Mouse (Mus musculus): ENCODE measurements at regions not wholly inside any gene's neighbourhood (a gene's known extent, or its start where the extent isn't known, plus 50 kb on each side); places are given as distances from the start of the nearest gene placed in this dataset.
A peak's percentile ranks its signal among the peaks of the same experiment; 100 is the strongest.

DNA sequence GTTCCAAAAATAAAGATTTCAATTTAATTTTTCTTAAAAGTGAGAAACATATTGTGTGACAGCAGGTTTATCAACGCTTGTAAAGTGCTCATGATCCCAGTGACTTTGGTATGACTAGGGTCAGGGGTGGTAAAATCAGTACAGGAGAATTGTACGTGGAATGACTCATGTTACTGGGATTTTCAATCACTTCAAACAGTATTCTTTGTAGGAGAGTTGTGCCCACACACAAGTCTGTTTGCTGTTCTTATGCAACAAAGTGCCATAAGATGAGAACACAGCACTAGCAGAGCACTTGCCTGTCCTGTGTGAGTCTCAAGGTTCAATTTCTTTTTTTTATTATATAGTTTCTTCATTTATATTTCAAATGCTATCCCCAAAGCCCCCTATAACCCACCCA, 166.5 kb downstream of the Smarca1 start:
- Histone ChIP-seq H3K27ac (no peak overlapping the region), H3K36me3 (replicated peaks) (no peaks in the 10 kb centered on the region), H3K4me2 (no peak overlapping the region), H3K9me3 (no peaks in the 10 kb centered on the region), H3K4me3 (replicated peaks) (no peak overlapping the region), H3K9ac (no peak overlapping the region), H3K27me3 (no peaks in the 10 kb centered on the region), H3K4me1 (no peaks in the 10 kb centered on the region)
- ATAC-seq (ENCODE audit: low FRiP score): no peak
- WGBS: 86% methylated on average over 2 of the region's 2 CpGs

DNA sequence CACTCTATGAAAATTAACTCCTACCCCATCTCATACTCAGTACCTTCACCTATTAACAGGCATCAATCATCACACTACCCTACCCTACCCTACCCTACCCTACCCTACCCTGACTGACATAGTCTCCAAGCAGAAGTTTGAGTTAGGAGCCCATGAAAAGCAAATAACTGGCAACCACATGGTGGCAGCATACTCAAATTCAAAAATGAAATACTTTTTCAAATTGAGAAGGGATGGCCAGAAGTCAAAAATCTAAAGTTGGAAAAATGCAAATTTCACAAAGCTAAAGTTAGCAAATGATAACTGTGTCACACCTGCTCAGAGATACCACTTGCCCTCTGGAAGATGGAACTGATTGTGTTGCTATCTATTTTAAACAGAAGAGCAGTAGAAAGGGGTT, 189.7 kb downstream of the Smarca1 start:
- H3K9me3 ChIP-seq: no peaks in the 10 kb centered on the region
- ATAC-seq (ENCODE audit: low FRiP score): no peak
- no peak overlapping the region for H3K9ac ChIP-seq
- H3K4me1 ChIP-seq: no peaks in the 10 kb centered on the region
- H3K36me3 ChIP-seq (replicated peaks): no peaks in the 10 kb centered on the region
- no peak overlapping the region for H3K27ac ChIP-seq
- no peaks in the 10 kb centered on the region for H3K27me3 ChIP-seq
- H3K4me2 ChIP-seq: no peak overlapping the region
- H3K4me3 ChIP-seq (replicated peaks): no peak overlapping the region

DNA sequence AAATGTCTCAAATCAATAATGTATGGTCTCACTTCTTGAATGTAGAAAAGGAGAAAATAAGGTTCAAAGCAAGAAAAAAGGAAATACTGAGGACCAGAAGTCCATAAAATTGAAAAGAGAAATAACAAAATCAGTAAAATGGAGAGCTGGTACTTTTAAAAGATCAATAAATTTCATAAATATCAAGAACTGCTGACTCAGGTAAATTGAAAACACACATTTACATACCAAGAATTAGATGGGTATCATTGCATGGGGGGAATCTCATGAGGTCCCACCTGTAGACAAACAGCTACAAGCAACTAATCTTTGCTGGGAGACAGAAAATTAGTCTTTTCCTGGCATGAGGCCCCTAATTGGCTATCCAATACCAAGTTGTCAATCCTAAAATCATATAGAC, 224.0 kb downstream of the Smarca1 start:
- Histone ChIP-seq H3K4me2 (no peak overlapping the region), H3K9me3 (no peaks in the 10 kb centered on the region), H3K36me3 (replicated peaks) (no peaks in the 10 kb centered on the region), H3K4me1 (no peaks in the 10 kb centered on the region), H3K9ac (no peak overlapping the region), H3K4me3 (replicated peaks) (no peak overlapping the region), H3K27ac (no peak overlapping the region), H3K27me3 (no peaks in the 10 kb centered on the region)
- no peak for ATAC-seq (ENCODE audit: low FRiP score)

DNA sequence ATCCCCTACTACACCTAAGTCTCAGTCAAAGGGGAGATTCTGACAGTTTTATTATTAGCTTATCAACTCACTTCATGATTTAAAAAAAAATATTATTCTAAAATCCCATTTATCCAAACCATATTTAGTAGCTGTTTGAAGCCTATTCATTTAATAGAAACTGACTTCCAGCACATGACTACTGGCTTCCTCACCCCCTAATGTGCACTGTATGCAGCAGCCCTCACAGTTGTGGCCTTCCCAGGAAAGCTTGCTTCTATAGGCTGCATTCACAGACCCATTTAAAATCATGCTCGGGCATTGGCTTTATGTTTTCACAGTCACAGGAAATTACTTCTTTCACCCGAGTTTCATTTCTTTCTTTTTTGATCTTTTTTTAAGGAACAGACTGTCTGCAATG, 246.3 kb downstream of the Smarca1 start:
- Histone ChIP-seq H3K9ac (no peak overlapping the region), H3K4me1 (no peaks in the 10 kb centered on the region), H3K27me3 (no peaks in the 10 kb centered on the region), H3K9me3 (no peaks in the 10 kb centered on the region), H3K4me2 (no peak overlapping the region), H3K36me3 (replicated peaks) (no peaks in the 10 kb centered on the region), H3K27ac (no peak overlapping the region), H3K4me3 (replicated peaks) (no peak overlapping the region)
- ATAC-seq (ENCODE audit: low FRiP score): no peak
- 38% methylated on average over 2 of the region's 2 CpGs for WGBS

DNA sequence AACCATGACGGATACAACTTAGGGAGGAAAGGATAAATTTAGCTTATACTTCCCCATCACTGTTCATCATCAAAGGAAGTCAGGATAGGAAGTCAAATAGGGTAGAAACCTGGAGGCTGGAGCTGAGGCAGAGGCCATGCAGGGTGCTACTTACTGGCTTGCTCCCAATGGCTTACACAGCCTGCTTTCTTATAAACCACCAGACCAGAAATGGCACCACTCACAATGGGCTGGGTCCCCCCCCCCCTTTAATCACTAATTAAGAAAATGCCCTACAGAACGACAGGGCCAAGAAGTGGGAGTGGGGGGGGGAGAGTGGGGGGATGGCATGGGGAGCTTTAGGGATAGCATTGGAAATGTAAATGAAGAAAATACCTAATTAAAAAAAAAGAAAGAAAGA, 251.6 kb downstream of the Smarca1 start:
- Histone ChIP-seq H3K9ac (no peak overlapping the region), H3K4me3 (replicated peaks) (no peak overlapping the region), H3K9me3 (no peaks in the 10 kb centered on the region), H3K27me3 (no peaks in the 10 kb centered on the region), H3K4me1 (no peaks in the 10 kb centered on the region), H3K36me3 (replicated peaks) (no peaks in the 10 kb centered on the region), H3K27ac (no peak overlapping the region), H3K4me2 (no peak overlapping the region)
- 43% methylated on average over 2 of the region's 2 CpGs for WGBS
- ATAC-seq (ENCODE audit: low FRiP score): peak; percentile 67; the same call in 1 of the 2 replicates

DNA sequence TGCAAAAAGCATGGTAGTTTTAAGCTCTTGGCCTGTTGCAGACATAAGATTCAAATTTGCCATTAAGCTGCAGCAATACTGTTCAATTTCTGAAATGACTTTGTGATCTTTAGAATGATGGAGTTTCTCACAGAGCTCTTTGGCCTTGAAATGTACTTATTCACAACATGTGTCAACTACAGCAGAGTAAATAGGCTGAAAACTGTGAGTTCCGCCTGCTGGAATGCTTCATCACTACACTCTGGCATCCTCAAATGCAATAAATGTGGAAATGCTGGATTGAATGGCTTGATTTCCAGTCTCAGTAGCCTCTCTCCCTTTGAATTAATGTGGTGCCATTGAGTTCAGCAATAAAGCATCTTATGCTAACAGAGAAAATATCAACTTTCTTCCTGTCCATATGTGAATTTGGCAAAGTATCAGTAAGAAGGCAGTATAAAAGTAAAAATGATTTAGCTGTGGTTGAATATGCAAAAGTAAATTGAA, 253.9 kb downstream of the Smarca1 start:
- ATAC-seq (ENCODE audit: low FRiP score): no peak
- Histone ChIP-seq H3K9ac (no peak overlapping the region), H3K4me2 (no peak overlapping the region), H3K4me3 (replicated peaks) (no peak overlapping the region), H3K9me3 (no peaks in the 10 kb centered on the region), H3K4me1 (no peaks in the 10 kb centered on the region), H3K27ac (no peak overlapping the region), H3K27me3 (no peaks in the 10 kb centered on the region), H3K36me3 (replicated peaks) (no peaks in the 10 kb centered on the region)
- WGBS: 88% methylated on average over 1 of the region's 1 CpGs

DNA sequence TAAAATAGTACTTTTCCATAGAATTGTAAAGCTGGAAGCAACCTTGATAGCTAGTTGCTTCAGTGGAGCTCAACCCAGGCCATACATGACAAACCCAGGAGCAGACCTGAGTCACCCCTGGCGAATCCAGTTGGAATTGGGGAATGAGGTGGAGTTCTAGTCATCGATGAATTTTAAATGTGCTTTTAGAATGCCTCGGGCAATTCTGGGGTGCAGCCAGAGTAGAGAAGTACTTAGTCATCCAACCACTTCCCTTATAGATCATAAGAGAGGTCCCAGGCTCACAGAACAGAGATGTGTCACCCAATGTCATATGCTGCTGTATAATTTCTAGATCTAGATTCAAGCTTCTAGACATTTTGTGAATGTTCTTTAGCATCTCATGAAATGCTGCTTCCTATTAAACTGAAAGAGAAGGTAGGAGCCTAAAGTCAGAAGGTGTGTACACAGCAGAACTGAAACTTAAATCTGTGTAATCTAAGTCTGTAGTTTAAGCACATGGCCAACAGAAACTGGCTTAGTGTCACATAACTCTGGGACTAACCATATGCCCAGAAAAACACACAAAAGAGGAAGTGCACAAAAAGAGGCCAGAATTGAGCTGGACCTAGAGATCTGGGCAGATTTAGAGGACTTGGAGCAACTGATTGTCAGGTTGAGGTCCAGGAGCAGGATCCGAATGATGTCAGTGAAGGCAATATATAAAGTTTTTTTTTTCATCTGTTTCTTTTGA, 269.7 kb downstream of the Smarca1 start:
- H3K4me1 ChIP-seq: no peaks in the 10 kb centered on the region
- H3K36me3 ChIP-seq (replicated peaks): no peaks in the 10 kb centered on the region
- H3K4me2 ChIP-seq: no peak overlapping the region
- H3K9ac ChIP-seq: no peak overlapping the region
- H3K27ac ChIP-seq: no peak overlapping the region
- WGBS: 94% methylated on average over 4 of the region's 4 CpGs
- no peak for ATAC-seq (ENCODE audit: low FRiP score)
- H3K4me3 ChIP-seq (replicated peaks): no peak overlapping the region
- H3K9me3 ChIP-seq: no peaks in the 10 kb centered on the region
- H3K27me3 ChIP-seq: no peaks in the 10 kb centered on the region

DNA sequence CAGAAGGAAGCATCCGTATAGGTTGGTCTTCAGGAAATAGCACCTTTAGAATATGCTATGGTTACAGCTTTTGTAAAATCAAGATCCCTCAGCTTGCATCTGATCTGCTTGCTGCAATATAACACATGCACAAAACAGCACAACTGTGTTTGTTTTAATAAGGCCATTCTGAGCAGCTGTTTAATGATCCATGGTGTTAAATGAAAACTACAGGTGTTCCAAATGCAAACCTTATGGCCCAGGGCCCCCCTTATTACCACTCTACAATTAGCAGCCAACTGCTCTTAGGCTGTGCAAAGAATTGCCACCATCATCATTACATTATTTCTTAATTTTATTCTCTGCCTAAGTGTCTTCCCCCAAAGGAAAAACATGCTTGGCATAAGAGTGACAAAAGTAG, 280.4 kb downstream of the Smarca1 start:
- H3K9me3 ChIP-seq: no peaks in the 10 kb centered on the region
- no peaks in the 10 kb centered on the region for H3K27me3 ChIP-seq
- ATAC-seq (ENCODE audit: low FRiP score): no peak
- no peaks in the 10 kb centered on the region for H3K4me1 ChIP-seq
- no peaks in the 10 kb centered on the region for H3K36me3 ChIP-seq (replicated peaks)
- no peak overlapping the region for H3K4me2 ChIP-seq
- no peak overlapping the region for H3K4me3 ChIP-seq (replicated peaks)
- WGBS: 89% methylated on average over 1 of the region's 1 CpGs
- no peak overlapping the region for H3K27ac ChIP-seq
- no peak overlapping the region for H3K9ac ChIP-seq

Measured in forebrain, embryonic 12.5 days (tissue).